Mouse (Mus musculus) embryo, embryonic 9.5 days (tissue): ENCODE results near the gene Gm49450.

Experiments used
- DNase-seq: peaks from one replicate; pipeline ENCODE4 v3.0.0-alpha.2; 2017; ENCODE audit errors: extremely low spot score

The Gm49450 gene

DNA sequence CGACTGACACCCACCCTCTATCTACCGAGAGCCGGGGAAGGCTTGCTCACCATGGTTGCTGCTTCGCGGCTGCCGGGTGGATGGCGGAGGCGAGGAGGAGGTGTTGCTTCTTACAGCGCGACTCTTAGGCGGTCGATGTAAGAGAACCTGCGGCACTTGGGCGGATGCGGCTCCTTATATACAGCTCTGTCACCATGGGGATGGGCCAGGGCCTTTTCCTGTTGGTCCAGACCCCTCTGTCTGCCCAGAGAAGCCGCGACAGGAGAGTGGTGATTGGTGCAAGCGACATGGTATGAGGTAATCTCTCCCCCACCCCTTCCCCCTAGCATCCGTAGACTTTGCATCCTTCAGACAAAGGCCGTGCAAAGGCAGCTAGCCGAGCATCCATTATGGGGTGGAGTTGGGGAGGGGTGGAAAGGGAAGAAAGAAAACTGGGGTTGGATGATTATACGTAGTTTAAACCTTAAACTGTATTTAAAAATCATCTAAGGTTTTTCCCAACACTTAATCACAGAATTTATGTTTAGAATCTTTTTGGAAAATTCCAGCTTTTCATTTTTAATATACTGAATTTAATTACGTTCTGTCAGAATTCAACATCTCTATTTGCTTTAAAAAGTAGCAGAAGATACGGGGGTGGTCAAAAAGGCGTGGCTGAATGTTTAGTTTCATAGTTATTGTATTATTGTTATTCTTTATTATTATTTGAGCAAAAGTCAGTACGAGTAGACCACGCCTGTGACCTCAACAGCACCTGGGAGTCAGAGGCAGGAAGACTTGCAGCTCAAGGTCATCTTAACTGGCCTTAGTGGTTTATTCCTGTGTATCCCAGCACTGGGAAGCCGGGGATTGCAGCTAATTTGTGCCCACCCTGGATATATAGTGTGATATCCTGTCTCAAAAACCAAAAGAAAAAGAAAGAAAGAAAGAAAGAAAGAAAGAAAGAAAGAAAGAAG, at the start of gene Gm49450, which contains the start of gene Tuba1a:
Gene Gm49450 (minus strand): TSS at position 151 of the 956 bp plus-strand sequence.
Gene Tuba1a (minus strand): TSS at position 303 of the 956 bp plus-strand sequence.
- peak; percentile 98 for DNase-seq

DNA sequence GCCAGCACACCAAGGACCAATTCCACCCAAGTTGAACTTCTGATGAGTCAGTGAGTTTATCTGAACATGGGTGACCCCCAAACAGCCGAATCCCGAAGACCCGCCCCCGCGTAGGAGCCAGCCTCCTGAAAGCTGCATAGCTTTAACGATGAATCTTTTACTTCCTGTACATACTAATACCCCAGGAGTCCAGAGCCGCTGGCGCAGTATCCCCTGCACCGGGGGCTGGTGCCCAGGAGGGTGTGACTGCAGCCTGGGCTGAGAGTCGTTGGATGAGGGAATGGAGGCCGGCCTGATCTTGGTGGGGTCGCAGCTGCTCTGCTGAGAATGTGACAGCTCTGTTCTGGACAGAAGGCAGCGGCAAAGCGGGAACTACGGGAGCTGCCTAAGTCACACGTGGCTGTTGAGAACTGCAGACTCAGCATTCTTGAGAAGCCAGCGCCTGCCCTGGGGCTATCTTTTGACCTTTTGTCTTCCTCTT, 48.1 kb upstream of the Gm49450 start:
- peak; percentile 46 for DNase-seq

DNA sequence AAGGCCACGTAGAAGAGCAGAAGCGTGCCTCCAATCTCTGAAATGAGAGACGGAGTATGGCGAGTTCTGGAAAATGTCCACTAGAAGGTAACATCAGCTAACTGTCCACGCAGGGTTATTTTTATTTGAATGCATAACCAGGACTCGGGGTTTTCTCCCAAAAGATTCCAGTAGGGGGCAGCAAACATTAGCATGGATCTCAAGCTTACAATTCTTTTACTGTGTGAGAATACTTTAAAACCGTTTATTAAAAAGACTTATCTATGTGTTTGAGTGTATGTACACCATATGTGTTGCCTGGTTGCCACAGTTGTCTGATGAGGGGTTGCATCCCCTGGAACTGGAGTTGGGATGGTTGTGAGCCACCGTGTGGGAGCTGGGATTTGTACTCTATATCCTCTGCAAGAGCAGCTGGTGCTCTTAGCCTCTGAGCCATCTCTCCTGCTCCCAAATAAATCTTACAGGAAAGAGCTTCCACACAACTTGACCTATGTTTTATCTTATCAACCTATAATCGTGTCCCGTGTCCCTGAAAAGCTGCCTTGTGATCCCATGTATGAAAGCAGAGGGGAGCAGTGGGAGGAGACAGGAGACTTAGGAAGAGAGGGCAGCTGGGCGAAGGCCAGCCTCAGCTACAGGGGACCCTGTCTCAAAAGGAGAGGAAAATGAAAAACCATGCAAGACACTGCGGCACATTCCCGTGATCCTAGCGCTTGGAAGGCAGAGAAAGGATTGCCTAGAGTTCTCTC, 47.4 kb upstream of the Gm49450 start:
- DNase-seq: peak; percentile 66

DNA sequence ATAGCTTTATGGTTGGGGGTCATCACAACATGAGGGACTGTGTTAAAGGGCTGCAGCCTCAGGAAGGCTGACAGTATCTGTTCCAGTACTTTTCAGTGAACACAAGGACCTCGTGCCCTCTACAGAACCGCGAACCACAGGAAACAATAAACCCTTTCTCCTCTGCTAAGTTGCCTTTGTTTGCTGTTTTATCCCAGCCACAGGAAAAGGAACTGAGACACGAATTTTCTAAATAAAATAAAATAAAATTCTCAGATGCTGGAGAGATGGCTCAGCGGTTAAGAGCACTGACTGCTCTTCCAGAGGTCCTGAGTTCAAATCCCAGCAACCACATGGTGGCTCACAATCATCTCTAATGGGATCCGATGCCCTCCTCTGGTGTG, 45.4 kb upstream of the Gm49450 start:
- DNase-seq: no peak

DNA sequence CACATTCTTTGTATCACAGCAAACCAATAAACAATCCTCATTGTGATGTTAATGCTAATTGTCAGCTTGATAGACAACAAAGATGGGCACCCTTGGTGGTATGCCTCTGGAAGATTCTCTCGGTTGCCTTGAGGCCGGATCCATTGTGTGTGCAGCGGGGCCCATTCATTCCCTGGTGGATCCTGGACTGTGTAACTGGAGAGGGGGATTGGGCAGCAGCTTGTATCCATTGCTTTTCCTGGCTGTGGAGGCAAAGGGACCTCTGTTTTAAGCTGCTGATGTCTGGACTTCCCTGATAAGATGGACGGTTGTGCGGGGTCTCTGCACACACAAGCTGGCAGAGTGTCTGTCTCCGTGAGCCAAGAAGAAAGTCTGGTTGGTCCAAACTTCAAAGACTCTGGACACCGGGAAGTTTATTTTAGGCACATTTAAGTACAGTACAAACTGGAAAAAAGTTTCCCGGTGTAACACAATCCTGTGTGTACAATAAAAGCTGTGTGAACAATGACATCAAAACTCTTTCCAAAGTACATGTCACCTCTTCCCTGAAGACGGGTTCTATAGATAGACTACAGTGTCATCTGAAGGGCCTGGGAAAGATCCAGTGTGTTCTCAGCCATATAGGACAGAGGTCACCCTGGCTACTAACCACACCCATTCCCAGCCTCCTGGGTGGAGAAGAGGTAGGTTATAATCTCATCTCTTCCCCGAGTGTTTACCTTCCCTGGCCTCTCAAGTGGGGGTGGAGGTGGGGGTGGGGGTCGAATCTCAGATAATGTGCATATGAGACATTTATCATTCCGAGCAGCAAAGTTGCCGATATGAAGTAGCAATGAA, 44.8 kb upstream of the Gm49450 start:
- DNase-seq: no peak

DNA sequence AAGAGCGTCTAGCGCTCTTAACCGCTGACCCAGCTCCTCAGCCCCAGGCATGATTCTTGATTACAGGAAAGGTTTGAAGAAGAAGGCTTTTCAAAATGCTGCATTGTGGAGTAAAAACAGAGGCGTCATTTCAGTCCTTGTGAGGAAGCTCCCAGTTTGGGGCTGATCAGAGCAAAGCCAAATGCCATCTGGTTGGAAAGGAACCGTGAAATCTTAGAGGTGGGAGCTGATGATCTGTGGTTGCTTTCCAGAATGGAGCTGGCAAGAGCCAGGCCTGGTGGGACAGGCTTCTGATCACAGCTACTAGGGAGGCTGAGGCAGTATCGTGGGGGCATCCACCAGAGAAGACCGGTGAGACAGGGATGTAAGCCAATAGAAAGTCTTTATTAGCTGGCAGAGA, 43.5 kb upstream of the Gm49450 start:
- DNase-seq: no peak

DNA sequence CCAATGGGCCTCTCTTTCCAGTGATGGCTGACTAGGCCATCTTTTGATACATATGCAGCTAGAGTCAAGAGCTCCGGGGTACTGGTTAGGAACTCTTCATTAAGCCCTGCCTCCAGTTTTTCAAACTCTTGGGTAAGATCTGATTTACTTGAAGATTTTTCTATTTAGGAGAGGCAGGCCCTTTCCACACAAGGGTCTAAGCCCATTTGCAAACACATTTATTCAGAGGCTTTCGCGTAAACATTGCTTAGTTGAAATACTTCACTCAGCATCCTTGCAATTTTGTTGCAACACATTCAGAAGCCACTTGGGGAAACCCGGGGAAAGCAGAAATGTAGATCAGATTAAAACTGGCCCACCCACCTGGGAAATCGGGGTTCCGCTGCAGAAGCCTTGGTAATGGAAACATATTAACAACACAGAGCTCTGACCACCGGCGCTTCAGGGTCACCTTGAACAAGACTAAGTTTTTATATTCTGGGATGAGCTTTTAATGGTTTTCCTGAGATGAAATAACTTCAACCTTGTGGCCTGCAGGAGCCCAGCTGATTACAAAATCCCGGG, 41.7 kb upstream of the Gm49450 start:
- no peak for DNase-seq

DNA sequence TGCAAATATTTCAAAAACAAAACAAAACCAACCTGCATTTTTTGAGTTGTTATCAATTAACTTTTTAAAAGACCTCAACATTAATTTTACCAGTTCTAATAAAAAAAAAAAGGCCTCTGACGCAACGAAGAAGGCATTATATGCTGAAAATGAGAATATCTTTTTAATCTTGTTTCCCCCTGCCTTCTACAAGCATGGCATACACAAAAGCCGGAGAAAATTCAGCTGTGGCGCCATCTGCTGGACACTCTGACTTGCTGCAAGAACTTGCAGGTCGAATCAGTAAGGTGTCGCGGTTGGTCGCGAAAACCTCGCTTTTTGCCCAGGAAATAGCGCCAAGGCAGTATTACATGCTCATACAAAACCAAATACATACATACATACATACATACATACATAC, 40.5 kb upstream of the Gm49450 start:
- peak; percentile 87 for DNase-seq

DNA sequence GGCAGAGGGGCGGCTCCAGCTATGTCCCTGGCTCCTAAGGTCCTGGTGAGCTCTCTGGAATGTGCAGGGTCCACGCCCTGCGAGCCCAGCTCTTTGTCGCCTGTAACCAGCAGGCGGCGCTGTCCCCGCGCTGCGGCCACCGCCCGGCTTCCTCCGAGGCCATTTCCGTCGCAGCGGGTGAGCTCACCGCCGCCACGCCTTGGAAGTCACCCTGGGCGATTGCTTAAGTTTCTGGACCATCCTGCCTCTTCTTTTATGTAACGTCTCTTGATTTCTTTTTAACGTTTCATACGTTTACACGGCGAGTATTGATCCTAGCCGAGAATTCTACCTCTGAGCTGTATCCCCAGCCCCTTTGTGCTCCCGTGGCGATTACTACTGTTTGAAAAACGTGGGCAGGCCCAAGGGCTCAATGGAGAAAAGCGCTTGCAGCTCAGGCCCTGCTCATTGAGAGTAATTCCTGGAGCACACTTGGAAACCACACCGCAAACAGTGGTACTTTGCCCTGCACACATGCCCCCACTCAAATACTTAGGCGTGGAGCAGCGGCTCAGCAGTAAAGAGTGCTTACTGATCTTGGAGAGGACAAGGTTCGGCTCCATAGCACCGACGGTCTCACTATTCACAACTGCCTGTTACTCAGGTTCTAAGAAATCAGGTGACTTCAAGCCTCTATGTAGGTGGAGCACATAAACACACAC, 39.9 kb upstream of the Gm49450 start:
- peak; percentile 97 for DNase-seq

DNA sequence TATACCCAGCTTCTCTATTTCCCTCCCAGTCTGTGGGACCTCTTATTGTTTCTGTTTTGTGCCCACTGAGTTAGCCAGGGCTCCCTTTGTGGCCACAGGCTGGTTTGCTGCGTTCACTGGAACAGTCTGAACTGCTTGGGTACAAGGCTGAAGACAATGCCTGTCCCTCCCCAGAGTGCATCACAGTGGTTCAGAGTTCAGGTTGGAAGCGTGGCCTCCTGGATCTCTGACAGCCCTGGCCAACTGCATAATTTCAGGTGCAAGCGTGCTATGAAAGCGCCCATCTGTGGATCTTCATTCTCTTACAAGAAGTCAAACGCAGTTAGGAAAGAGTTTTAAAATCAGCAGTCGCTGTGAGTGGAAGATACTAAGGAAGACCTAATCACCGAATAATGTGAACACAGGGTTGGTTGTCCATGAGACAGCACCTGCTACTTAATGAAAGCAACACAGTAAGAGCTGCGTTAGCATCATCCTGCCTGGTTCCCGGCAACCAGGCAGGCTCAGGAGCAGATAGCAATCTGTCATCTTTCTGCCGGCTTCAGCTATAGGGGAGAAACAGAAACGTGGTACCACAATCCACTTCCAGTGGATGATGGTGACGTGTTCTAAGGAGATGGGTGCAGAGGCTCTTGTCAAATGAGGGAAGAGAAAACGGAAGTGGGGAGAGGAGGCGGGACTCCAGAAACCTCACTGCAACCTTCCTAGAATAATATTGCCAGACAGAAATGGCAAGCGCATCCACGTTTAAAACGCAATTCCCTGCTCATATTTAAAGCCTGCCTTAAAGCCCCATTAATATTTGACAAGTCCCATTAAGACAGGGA, 38.9 kb upstream of the Gm49450 start:
- peak; percentile 37 for DNase-seq

DNA sequence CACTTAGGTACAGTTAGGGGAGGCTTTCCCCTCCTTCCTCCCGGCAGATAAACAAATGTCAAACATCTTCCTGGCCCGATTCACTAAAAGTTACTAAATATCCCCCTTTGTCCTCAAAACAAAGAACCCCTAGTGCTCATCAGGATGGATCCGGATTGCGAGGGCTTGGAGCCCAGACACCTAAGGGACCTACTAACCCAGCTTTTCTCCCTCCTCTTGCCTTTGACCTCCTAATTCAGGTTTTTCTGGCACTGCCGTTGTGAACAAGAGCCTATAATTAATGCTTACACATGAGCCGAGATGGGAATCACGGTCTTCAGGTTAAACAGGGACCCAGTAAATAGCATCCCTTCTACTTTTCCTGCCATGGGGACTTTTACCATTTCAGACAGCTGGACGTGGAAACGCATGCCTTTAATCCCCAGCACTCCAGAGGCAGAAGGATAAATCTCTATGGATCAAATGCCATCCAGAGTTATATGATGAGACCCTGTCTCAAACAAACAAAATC, 38.2 kb upstream of the Gm49450 start:
- no peak for DNase-seq

DNA sequence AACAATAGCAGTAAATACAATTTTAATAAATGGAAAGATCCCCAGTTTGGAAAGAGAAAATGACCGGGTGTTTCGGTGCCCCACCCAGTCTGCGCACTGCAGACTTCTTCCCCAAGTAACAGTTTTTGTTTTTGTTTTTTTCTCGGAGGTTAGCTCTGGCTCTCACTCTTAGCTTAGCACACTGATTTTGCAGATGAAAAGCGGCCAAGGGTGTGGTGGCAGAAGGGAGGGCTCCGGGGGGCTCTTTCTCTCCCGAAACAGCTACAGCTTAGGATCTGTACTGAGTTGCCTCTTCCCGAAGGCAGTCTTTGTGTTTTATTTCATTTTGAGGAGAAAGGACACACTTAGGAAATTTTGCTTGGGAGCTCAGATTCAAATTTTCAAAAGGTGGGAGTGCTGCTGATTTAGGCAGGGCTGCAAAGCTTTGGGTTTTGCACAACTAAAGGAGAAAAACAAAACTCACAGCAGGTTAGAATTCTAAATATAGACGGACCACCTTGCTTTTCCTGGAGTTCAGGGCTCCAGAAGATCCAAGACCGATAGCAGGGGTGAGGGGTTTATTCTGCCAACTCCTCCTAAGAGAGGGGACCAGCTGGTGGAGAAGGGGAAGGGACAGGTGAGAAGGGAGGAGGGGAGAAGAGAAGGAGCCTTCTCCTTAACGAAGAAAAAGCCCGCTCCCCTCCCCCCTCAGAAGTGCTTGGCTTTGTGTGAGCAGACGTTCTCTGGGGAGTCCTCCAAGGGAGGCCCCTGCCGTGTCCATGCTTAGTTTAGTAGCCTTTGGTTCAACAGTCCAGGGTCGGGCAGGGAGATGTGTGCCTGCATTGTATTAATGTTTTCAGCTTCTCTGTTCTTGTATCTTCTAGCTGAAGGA, 37.6 kb upstream of the Gm49450 start:
- DNase-seq: peak; percentile 50

DNA sequence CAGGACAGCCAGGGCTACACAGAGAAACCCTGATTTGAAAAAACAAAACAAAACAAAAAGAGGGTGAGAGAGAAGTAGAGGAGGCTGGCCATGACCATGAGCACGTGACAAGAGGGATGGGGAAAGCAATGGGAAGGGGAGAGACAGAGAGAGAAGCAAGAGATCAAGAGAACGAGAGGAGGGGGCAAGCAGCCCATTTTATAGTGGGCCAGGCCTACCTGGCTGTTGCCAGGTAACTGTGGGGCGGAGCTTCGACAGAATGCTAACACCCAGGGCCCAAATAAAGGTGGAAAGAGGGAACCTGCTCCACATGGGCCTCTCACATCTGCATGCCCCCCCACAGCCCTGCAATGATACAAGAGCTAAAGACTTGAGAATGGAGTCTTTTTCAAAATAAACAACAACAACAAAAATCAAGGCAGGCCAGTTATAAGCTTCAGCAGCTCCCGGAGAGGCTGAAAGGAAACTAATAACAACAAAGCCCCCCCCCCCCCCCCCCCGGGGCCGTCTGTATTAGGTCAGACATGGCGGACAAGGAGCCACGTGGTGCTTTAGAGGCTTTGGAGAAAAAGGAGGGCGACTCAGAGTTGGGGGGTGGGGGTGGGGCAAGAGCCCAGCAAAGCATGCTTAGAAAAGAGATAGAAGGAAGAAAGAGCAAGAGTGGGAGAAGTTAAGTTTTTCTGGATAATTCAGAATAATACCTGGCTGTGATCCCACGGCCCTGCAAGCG, 36.5 kb upstream of the Gm49450 start:
- DNase-seq: no peak

DNA sequence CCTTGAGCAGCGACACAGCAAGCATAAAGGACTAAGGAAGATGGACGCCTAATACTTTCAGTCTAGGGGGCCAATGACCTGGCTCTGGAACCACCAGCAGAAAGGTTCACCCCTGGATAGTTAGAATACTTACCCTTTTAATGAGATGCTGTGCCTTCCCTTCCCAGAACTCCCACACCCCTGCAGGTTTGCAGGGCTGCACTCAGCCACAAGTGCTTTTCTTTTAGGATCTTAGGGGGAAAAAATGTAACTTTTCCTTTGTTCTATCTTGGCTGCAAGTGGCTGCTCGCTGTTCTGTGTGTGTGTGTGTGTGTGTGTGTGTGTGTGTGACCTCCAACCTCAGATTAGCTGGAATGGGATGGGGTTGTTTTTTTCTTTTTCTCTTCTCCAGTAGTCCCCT, 35.4 kb upstream of the Gm49450 start:
- no peak for DNase-seq

DNA sequence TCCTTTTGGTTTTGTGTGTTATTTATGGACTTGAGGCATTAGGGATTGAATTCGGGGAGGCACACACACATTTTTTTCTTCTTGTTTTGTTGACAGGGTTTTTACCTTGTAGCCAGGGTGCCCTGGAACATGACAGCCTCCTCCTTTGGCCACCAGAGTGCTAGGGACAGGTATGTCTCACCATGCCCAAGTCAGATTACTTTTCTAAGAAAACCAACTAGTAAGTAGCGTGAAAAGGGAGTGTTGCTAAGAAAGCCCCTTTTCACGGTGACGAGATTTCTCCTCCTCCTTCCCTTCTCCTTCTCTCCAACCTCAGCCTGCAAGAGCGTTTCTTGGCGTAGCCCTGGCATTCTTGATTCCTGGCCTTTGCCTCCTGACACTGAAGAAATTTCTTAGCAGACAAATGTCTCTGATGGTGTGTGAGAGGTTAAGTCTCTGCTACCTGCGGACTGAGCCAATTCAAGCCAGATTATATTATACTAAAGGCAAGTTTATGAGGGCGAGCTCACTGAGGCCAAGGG, 34.4 kb upstream of the Gm49450 start:
- DNase-seq: no peak

DNA sequence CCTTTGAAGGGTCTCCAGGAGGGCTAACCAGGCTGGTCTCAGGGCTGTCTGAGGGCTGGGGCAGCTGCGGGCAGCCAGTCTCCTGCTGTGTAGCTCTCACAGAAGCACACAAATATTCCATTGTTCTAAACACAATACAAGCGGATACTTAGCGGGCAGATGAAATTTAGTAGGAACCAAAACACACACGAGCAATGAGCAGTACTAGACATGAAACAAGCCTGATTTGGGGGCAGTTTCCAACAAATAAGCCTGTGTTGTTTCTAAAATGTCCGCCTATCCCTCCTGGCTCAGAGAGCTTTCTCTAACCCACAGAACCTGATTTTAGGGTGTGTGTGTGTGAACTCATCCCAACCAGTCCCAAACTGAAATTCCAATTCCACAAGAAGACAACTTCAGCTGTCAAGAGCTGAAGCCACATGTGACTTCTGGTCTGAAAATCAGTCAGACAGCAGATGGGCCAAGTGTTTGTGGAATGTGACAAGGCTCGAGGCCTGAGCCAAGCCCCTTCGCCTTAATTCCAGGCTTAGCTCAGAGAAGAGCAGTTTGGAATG, 33.8 kb upstream of the Gm49450 start:
- peak; percentile 61 for DNase-seq

DNA sequence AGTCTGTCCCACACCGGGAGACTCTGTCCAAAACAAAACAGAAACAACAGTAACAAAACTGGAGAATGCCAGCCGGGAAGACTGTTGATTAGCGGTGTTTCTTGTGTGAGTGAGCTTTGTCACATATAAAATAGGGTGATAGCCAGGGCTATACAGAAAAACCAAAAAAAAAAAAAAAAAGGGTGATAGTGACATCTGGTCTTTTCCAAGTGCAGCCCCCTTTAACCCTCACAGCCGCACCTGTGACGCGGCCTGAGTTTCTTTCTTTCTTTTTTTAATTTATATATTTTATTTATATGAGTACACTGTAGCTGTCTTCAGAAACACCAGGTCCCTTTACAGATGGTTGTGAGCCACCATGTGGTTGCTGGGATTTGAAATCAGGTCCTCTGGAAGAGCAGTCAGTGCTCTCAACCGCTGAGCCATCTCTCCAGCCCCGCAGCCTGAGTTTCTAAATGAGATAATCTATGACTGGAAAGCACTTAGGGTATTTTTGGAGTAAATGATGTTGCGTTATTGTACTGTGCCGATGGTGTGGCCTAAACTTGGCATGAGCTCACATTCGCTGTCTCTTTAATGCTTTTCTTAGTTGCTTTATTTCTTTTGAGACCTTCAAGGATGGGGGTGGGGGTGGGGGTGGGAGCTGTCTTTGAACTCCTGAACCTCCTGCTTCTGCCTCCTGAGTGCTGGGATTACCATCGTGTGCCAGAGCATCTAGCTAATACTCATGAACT, 32.8 kb upstream of the Gm49450 start:
- DNase-seq: peak; percentile 39
